Mouse (Mus musculus) embryo, embryonic 9.5 days (tissue): ENCODE data around the gene Mospd3.
A peak's percentile ranks its signal among the peaks of the same experiment; 100 is the strongest.
"Not testable (repeated sequence)": the region's sequence is repeated elsewhere in the genome, so short reads cannot be mapped to it uniquely, and the experiment has no call there.

Experiments
- DNase-seq: peaks from one replicate; pipeline ENCODE4 v3.0.0-alpha.2; 2017; ENCODE audit errors: extremely low spot score

The Mospd3 gene

GRCm38 (mm10) chr5:137615347-137615746 lies 14.5 kb upstream of the Mospd3 start:
- DNase-seq = no peak

GRCm38 (mm10) chr5:137614921-137615320 lies 14.1 kb upstream of the Mospd3 start:
- DNase-seq = not testable (repeated sequence)

GRCm38 (mm10) chr5:137613550-137613949 lies 12.7 kb upstream of the Mospd3 start, which contains the start of gene Pcolce:
Pcolce (minus strand) TSS chr5:137613784.
- no peak for DNase-seq

- DNase-seq = no peak
Observed at GRCm38 (mm10) chr5:137613076-137613475, 12.2 kb upstream of the Mospd3 start.

- peak; percentile 82 for DNase-seq
Observed at GRCm38 (mm10) chr5:137611245-137611602, 10.4 kb upstream of the Mospd3 start.

- peak; percentile 87 for DNase-seq
Observed at GRCm38 (mm10) chr5:137610548-137611244, 9.8 kb upstream of the Mospd3 start.

GRCm38 (mm10) chr5:137610056-137610455 lies 9.2 kb upstream of the Mospd3 start:
- no peak for DNase-seq

- no peak for DNase-seq
Observed at GRCm38 (mm10) chr5:137609292-137609691, 8.4 kb upstream of the Mospd3 start.

- no peak for DNase-seq
Observed at GRCm38 (mm10) chr5:137608654-137609190, 7.9 kb upstream of the Mospd3 start.

GRCm38 (mm10) chr5:137607860-137608653 lies 7.2 kb upstream of the Mospd3 start:
- no peak for DNase-seq

- DNase-seq = no peak
Observed at GRCm38 (mm10) chr5:137601365-137601729, 489 bp upstream of the Mospd3 start.

- DNase-seq = peak; percentile 59
Observed at GRCm38 (mm10) chr5:137600281-137600618, 608 bp downstream of the Mospd3 start.

GRCm38 (mm10) chr5:137599600-137599999 lies 1.3 kb downstream of the Mospd3 start:
- DNase-seq = no peak

- DNase-seq = no peak
Observed at GRCm38 (mm10) chr5:137598100-137598826, 2.6 kb downstream of the Mospd3 start.

GRCm38 (mm10) chr5:137597625-137598024 lies 3.2 kb downstream of the Mospd3 start:
- DNase-seq = no peak

- no peak for DNase-seq
Observed at GRCm38 (mm10) chr5:137596601-137597261, 4.1 kb downstream of the Mospd3 start.

- no peak for DNase-seq
Observed at GRCm38 (mm10) chr5:137595921-137596320, 4.9 kb downstream of the Mospd3 start.

GRCm38 (mm10) chr5:137590507-137590906 lies 10.4 kb downstream of the Mospd3 start:
- no peak for DNase-seq

- DNase-seq = no peak
Observed at GRCm38 (mm10) chr5:137584976-137585375, 15.9 kb downstream of the Mospd3 start.

GRCm38 (mm10) chr5:137583670-137584169 lies 17.1 kb downstream of the Mospd3 start:
- peak; percentile 58 for DNase-seq

- DNase-seq = no peak
Observed at GRCm38 (mm10) chr5:137582702-137583101, 18.2 kb downstream of the Mospd3 start.

- DNase-seq = no peak
Observed at GRCm38 (mm10) chr5:137580246-137580645, 20.6 kb downstream of the Mospd3 start.
